Mouse (Mus musculus) hindbrain, embryonic 16.5 days (tissue): ENCODE data around the gene Cox8c. TPM values are rescaled to one million over a fixed set of nuclear protein-coding genes. Genes with fewer than 3 reads are reported as not detected.

ENCODE experiments used
- ATAC-seq: fragments of 200-750 bp; cut with Nextera tagmentation; 2 replicates; pipeline ENCODE4 v1.8.0; 2017; ENCODE audit warnings: moderate TSS enrichment, moderate library complexity
- H3K27ac ChIP-seq: fragments of 300-500 bp; sonication (generic); 2 replicates; pipeline ENCODE4 v1.5.1; 2014; ENCODE audit warnings: low read depth, mild to moderate bottlenecking, control low read depth, low read length, moderate library complexity
- H3K27me3 ChIP-seq: fragments of 300-500 bp; sonication (generic); replicated peaks from 2 replicates; pipeline ENCODE4 v1.6.1; 2014; ENCODE audit warnings: low read length; ENCODE audit not compliant: control insufficient read depth, insufficient read depth
- H3K36me3 ChIP-seq: fragments of 300-500 bp; sonication (generic); 2 replicates; pipeline ENCODE4 v1.6.1; 2014; ENCODE audit warnings: mild to moderate bottlenecking, low read length, moderate library complexity, mixed read lengths; ENCODE audit not compliant: control insufficient read depth, insufficient read depth
- H3K4me1 ChIP-seq: fragments of 300-500 bp; sonication (generic); 2 replicates; pipeline ENCODE4 v1.6.1; 2014; ENCODE audit warnings: low read depth, low read length; ENCODE audit not compliant: control insufficient read depth, insufficient read depth
- H3K4me2 ChIP-seq: fragments of 300-500 bp; sonication (generic); 2 replicates; pipeline ENCODE4 v1.6.1; 2014; ENCODE audit warnings: mild to moderate bottlenecking, low read length, control low read depth, moderate library complexity
- H3K4me3 ChIP-seq: fragments of 300-500 bp; sonication (generic); 2 replicates; pipeline ENCODE4 v1.5.1; 2014; ENCODE audit warnings: mild to moderate bottlenecking, low read length, control low read depth, moderate library complexity
- H3K9ac ChIP-seq: fragments of 300-500 bp; sonication (generic); 2 replicates; pipeline ENCODE4 v1.6.1; 2014; ENCODE audit warnings: low read depth, mild to moderate bottlenecking, control low read depth, low read length, moderate library complexity
- H3K9me3 ChIP-seq: fragments of 300-500 bp; sonication (generic); 2 replicates; pipeline ENCODE4 v1.6.1; 2014; ENCODE audit warnings: mild to moderate bottlenecking, low read length, moderate library complexity; ENCODE audit not compliant: control insufficient read depth
- WGBS: fragments of 180-500 bp; shearing (Covaris S2); extraction: QIAGEN DNeasy Blood & Tissue Kit; methylation state at CpG from one replicate; pipeline ENCODE4 v1.1.7; 2014; 5-methylcytosine and 5-hydroxymethylcytosine counted together
- polyA plus RNA-seq: library from polyadenylated mRNA; unstranded; fragments of >200 nt; fragmentation: Nextera tagmentation; extraction: Ambion mirVana; gene quantifications from 2 replicates; pipeline ENCODE4 v1.2.1, GENCODE M21; 2015

Cox8c gene
- polyA plus RNA-seq, 1 experiment from 2014 or later: not detected

DNA sequence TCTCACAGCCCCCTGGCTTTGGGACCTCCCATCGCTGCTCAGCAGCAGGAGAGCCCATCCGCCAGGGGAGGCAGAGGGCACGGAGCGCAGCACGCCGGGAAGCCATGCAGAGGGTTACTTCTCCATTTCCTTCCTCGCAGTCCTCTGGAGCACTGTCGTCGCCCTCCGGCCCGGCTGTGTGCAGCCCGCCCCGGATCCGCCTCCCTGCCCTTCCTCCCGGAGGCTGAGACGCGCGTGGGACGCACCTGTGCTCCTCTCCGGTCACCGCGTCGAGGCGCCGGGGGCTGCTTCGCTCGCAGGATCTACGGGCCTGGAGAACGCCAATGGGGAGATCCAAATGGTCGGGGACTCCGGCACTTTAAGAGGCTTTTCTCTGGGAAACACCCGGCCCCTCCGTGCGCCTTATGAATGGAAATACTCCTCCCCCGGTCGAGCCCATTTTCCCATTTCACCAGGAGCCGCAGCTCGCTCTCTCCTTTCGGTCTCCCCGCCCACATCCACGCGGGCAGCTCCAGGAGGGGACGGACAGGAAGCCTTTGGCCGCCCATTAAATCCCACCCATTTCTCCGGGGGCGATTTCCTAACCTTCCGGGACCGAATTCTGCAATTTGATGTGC is 49.8 kb downstream of the Cox8c start, which contains the start of gene Unc79:
Gene Unc79 (plus strand): TSS at position 82 of the 617 bp plus-strand sequence.
- Histone ChIP-seq H3K4me1 (peaks cover 14% of the 10 kb centered on the region), H3K9ac (peak within 1 kb of the TSS; percentile 84), H3K36me3 (no peaks in the 10 kb centered on the region), H3K4me2 (peak within 1 kb of the TSS; percentile 57), H3K9me3 (0 out of 2 replicates have a peak, but pooled peaks cover 1% of the 10 kb centered on the region), H3K27ac (peak within 1 kb of the TSS; percentile 99), H3K4me3 (peak within 1 kb of the TSS; percentile 81), H3K27me3 (no peaks in the 10 kb centered on the region)
- peak; percentile 90 for ATAC-seq
- under 1% methylated on average over 47 of the region's 48 CpGs for WGBS

DNA sequence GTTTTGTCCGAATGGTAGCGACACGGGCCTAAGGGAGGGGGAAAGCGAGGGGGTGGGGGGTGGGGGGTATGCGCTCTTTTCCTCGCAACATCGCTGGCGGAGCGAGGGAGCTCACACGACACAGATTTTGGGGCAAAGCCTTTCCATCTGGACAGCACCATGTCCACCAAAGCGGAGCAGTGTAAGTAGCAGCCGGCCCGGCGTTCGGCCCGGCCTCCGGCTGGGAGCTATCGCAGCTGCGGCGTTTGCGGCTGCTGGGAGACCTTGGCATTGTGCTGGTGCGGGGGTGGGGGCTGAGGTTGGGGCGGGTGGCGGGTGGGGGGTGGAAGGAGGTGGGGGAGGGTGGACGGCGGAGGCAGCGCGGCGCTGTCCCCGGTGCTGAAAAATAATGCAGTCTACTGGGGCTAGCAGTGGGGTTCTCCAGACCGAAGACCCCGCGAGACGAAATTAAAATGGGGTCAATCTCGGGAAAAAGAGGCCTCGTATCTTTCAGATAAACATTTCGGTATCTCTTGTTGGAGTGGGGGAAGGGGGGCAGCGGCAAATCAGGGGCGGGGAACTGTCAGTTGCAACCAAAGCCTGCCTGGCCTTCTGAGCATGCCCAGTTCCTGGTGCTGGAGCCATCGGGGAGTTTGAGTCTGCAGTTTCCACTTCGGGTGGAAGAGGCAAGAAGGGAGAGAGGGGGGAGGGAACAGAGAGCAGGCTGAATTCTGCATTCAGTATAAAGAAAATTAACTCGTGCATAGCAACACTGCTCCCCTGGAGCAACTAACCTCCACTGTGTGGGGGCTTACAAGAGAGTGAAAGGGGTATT is 50.5 kb downstream of the Cox8c start:
- Histone ChIP-seq H3K4me1 (peaks cover 14% of the 10 kb centered on the region), H3K9me3 (no peaks in the 10 kb centered on the region), H3K4me2 (peak overlapping the region; percentile 57), H3K27me3 (no peaks in the 10 kb centered on the region), H3K9ac (peak overlapping the region; percentile 84), H3K36me3 (no peaks in the 10 kb centered on the region), H3K27ac (peak overlapping the region; percentile 99), H3K4me3 (peak overlapping the region; percentile 81)
- WGBS: under 1% methylated on average over 42 of the region's 42 CpGs
- ATAC-seq: peak; percentile 83

Other genes starting within 250 kb of the Cox8c start
- gene Itpk1, start 194.4 kb upstream of the Cox8c start, polyA plus RNA-seq: 41.2 and 42.5 TPM in 2 replicates
- 72.4 and 81.3 TPM in 2 replicates for gene Moap1, start 155.7 kb upstream of the Cox8c start, polyA plus RNA-seq
- gene Tmem251, start 155.6 kb upstream of the Cox8c start, polyA plus RNA-seq: 9.9 and 11.8 TPM in 2 replicates
- gene Gm28051, start 141.6 kb upstream of the Cox8c start, polyA plus RNA-seq: not detected in 2 replicates
- 38.7 and 45.2 TPM in 2 replicates for gene Gon7, start 141.5 kb upstream of the Cox8c start, polyA plus RNA-seq
- 34.7 and 38.9 TPM in 2 replicates for gene Ubr7, start 141.3 kb upstream of the Cox8c start, polyA plus RNA-seq
- 46.1 and 48.8 TPM in 2 replicates for gene Gm20604, start 140.6 kb upstream of the Cox8c start, polyA plus RNA-seq
- 9.8 and 10.3 TPM in 2 replicates for gene Btbd7, start 20.8 kb upstream of the Cox8c start, polyA plus RNA-seq
- 5.9 and 6.2 TPM in 2 replicates for gene Unc79, start 49.5 kb downstream of the Cox8c start, polyA plus RNA-seq